Mouse (Mus musculus): Measurements from ENCODE around the gene Fyn. TPM values are rescaled to one million over a fixed set of nuclear protein-coding genes. Genes with fewer than 3 reads are reported as not detected.

Gene Fyn
- polyA plus RNA-seq, 1 experiment from 2014 or later, result 61.4 TPM

DNA sequence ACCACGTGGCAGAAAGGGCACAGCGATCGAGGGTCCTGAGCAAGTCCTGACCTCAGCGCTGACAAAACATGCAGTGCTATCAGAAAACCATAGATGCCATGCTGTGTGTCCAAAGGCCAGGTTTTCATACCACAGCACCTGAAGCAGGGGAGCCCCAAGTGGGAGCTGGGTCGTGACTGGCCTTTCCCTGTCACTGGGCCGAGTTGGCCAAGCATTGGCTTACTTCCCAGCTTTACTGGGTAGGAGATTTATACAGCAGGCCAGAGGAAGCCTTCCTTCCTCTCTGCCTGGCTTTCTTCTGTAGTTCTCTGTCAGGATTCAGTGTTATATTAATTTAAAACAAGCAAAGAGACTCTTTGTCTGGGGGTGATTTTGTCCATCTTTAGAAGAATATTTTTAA is 35.1 kb downstream of the Fyn start:
- no peak overlapping the region for H3K4me3 ChIP-seq
- 84% methylated on average over 6 of the region's 6 CpGs for WGBS
- no peaks in the 10 kb centered on the region for H3K27me3 ChIP-seq
- no peak for ATAC-seq
- H3K36me3 ChIP-seq (ENCODE audit: poor library complexity, severe bottlenecking), result peaks cover 30% of the 10 kb centered on the region; the same call in 1 of the 2 replicates
- 0 out of 2 replicates have a peak, but pooled peaks cover 4% of the 10 kb centered on the region for H3K9me3 ChIP-seq (replicated peaks)
- peaks cover 5% of the 10 kb centered on the region; the same call in 1 of the 2 replicates for H3K4me1 ChIP-seq
- no peak overlapping the region for H3K4me2 ChIP-seq
- H3K9ac ChIP-seq, result no peak overlapping the region
- H3K27ac ChIP-seq, result no peak overlapping the region

DNA sequence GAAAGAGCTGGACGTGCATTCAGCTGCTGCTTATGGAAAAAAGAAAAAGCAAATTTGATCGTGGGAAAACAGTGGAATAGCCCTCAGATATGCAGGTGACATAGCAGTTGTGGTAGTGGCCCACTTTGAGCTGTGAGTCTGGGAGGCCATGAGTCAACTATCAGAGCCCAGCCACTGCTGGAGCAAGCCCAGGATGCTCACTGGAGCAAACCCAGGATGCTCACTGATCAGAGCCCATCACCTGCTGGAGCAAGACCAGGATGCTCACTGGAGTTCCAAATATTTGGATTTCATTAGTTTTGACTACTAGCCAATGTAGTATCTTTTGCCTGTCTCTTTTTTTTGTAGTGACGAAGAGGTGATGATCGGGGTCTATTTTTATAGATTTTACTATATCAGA is 35.5 kb downstream of the Fyn start:
- WGBS, result 75% methylated on average over 4 of the region's 4 CpGs
- no peak for ATAC-seq

GRCm38 (mm10) chr10:39405982-39406797 is 37.5 kb downstream of the Fyn start:
- no peak for ATAC-seq
- H3K4me2 ChIP-seq, result no peak overlapping the region
- H3K9me3 ChIP-seq (replicated peaks), result 0 out of 2 replicates have a peak, but pooled peaks cover 4% of the 10 kb centered on the region
- H3K36me3 ChIP-seq (ENCODE audit: poor library complexity, severe bottlenecking), result peaks cover 11% of the 10 kb centered on the region; the same call in 1 of the 2 replicates
- peaks cover 15% of the 10 kb centered on the region; the same call in 1 of the 2 replicates for H3K4me1 ChIP-seq
- H3K27me3 ChIP-seq, result no peaks in the 10 kb centered on the region
- H3K27ac ChIP-seq, result no peak overlapping the region
- no peak overlapping the region for H3K9ac ChIP-seq
- 75% methylated on average over 10 of the region's 10 CpGs for WGBS
- no peak overlapping the region for H3K4me3 ChIP-seq

More for the DNA sequence above, 35.5 kb downstream of the Fyn start:
- Histone ChIP-seq H3K27me3 (no peaks in the 10 kb centered on the region), H3K4me1 (peaks cover 6% of the 10 kb centered on the region; the same call in 1 of the 2 replicates), H3K4me2 (no peak overlapping the region), H3K27ac (no peak overlapping the region), H3K9me3 (replicated peaks) (0 out of 2 replicates have a peak, but pooled peaks cover 4% of the 10 kb centered on the region), H3K9ac (no peak overlapping the region), H3K4me3 (no peak overlapping the region), H3K36me3 (ENCODE audit: poor library complexity, severe bottlenecking) (peaks cover 25% of the 10 kb centered on the region; the same call in 1 of the 2 replicates)

GRCm38 (mm10) chr10:39406798-39407189 is 38.1 kb downstream of the Fyn start:
- peaks cover 9% of the 10 kb centered on the region; the same call in 1 of the 2 replicates for H3K36me3 ChIP-seq (ENCODE audit: poor library complexity, severe bottlenecking)
- no peak overlapping the region for H3K9ac ChIP-seq
- no peak overlapping the region for H3K4me2 ChIP-seq
- no peak for ATAC-seq
- H3K9me3 ChIP-seq (replicated peaks), result 0 out of 2 replicates have a peak, but pooled peaks cover 4% of the 10 kb centered on the region
- H3K4me3 ChIP-seq, result no peak overlapping the region
- 78% methylated on average over 7 of the region's 7 CpGs for WGBS
- no peak overlapping the region for H3K27ac ChIP-seq
- H3K27me3 ChIP-seq, result no peaks in the 10 kb centered on the region
- peaks cover 17% of the 10 kb centered on the region for H3K4me1 ChIP-seq

- Histone ChIP-seq H3K9me3 (replicated peaks) (0 out of 2 replicates have a peak, but pooled peaks cover 4% of the 10 kb centered on the region), H3K27me3 (no peaks in the 10 kb centered on the region), H3K4me3 (no peak overlapping the region), H3K4me1 (peaks cover 24% of the 10 kb centered on the region), H3K27ac (no peak overlapping the region), H3K9ac (no peak overlapping the region), H3K36me3 (ENCODE audit: poor library complexity, severe bottlenecking) (peaks cover 6% of the 10 kb centered on the region; the same call in 1 of the 2 replicates), H3K4me2 (no peak overlapping the region)
- WGBS, result 96% methylated on average over 2 of the region's 2 CpGs
- no peak for ATAC-seq
Observed at GRCm38 (mm10) chr10:39407553-39407952, 38.9 kb downstream of the Fyn start.

- 80% methylated on average over 7 of the region's 7 CpGs for WGBS
- no peak for ATAC-seq
- no peak overlapping the region for H3K9ac ChIP-seq
- no peaks in the 10 kb centered on the region for H3K27me3 ChIP-seq
- H3K4me1 ChIP-seq, result peaks cover 27% of the 10 kb centered on the region
- H3K4me2 ChIP-seq, result no peak overlapping the region
- no peak overlapping the region for H3K4me3 ChIP-seq
- H3K27ac ChIP-seq, result no peak overlapping the region
- 0 out of 2 replicates have a peak, but pooled peaks cover 4% of the 10 kb centered on the region for H3K9me3 ChIP-seq (replicated peaks)
- peaks cover 3% of the 10 kb centered on the region; the same call in 1 of the 2 replicates for H3K36me3 ChIP-seq (ENCODE audit: poor library complexity, severe bottlenecking)
Observed at GRCm38 (mm10) chr10:39409602-39410001, 40.9 kb downstream of the Fyn start.

DNA sequence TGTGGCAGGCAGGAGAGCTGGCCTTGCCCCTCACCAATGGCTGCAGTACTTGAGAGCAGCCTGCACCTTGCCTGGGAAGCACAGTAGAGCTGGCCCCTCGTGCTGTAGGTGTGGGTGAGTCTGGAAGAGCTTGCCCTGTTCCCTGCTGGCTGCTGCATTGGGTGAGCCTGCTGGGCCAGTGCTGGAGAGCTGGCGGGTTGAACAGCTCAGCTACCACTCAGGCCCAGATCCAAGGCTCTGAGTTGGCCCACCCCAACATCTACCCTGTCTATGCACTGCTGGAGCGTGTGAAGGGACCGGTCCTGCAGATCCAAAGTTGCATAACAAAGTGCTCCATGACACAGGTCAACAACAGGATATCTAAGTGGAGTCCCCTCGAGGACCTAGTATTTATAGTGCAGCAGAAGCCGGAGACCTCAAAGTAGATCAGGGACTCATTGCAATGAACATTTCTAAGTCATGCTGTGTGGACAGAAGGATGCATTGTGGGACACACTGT is 41.5 kb downstream of the Fyn start:
- H3K9me3 ChIP-seq (replicated peaks), result 0 out of 2 replicates have a peak, but pooled peaks cover 4% of the 10 kb centered on the region
- WGBS, result 87% methylated on average over 6 of the region's 6 CpGs

GRCm38 (mm10) chr10:39411857-39412559 is 43.4 kb downstream of the Fyn start:
- no peak for ATAC-seq
- no peak overlapping the region for H3K9ac ChIP-seq
- H3K27ac ChIP-seq, result no peak overlapping the region
- 0 out of 2 replicates have a peak, but pooled peaks cover 4% of the 10 kb centered on the region for H3K9me3 ChIP-seq (replicated peaks)
- H3K36me3 ChIP-seq (ENCODE audit: poor library complexity, severe bottlenecking), result no peaks in the 10 kb centered on the region
- 84% methylated on average over 8 of the region's 8 CpGs for WGBS
- no peak overlapping the region for H3K4me2 ChIP-seq
- H3K27me3 ChIP-seq, result no peaks in the 10 kb centered on the region
- peaks cover 44% of the 10 kb centered on the region for H3K4me1 ChIP-seq
- no peak overlapping the region for H3K4me3 ChIP-seq

More for the DNA sequence above, 41.5 kb downstream of the Fyn start:
- Histone ChIP-seq H3K4me3 (no peak overlapping the region), H3K27ac (no peak overlapping the region), H3K4me2 (no peak overlapping the region), H3K27me3 (no peaks in the 10 kb centered on the region), H3K9ac (no peak overlapping the region), H3K36me3 (ENCODE audit: poor library complexity, severe bottlenecking) (peaks cover 3% of the 10 kb centered on the region; the same call in 1 of the 2 replicates), H3K4me1 (peaks cover 32% of the 10 kb centered on the region)
- peak; percentile 37; the same call in 1 of the 2 replicates for ATAC-seq

- no peak overlapping the region for H3K4me2 ChIP-seq
- H3K9ac ChIP-seq, result no peak overlapping the region
- no peak for ATAC-seq
- H3K36me3 ChIP-seq (ENCODE audit: poor library complexity, severe bottlenecking), result no peaks in the 10 kb centered on the region
- H3K27ac ChIP-seq, result no peak overlapping the region
- WGBS, result 88% methylated on average over 18 of the region's 18 CpGs
- H3K9me3 ChIP-seq (replicated peaks), result no peaks in the 10 kb centered on the region
- H3K27me3 ChIP-seq, result no peaks in the 10 kb centered on the region
- no peak overlapping the region for H3K4me3 ChIP-seq
- H3K4me1 ChIP-seq, result peaks cover 54% of the 10 kb centered on the region
Observed at GRCm38 (mm10) chr10:39412826-39413620, 44.4 kb downstream of the Fyn start.

GRCm38 (mm10) chr10:39414068-39414467 is 45.4 kb downstream of the Fyn start:
- no peak for ATAC-seq
- H3K9me3 ChIP-seq (replicated peaks), result no peaks in the 10 kb centered on the region
- no peaks in the 10 kb centered on the region for H3K27me3 ChIP-seq
- H3K9ac ChIP-seq, result no peak overlapping the region
- H3K4me2 ChIP-seq, result no peak overlapping the region
- H3K4me3 ChIP-seq, result no peak overlapping the region
- WGBS, result 95% methylated on average over 1 of the region's 1 CpGs
- H3K36me3 ChIP-seq (ENCODE audit: poor library complexity, severe bottlenecking), result no peaks in the 10 kb centered on the region
- H3K4me1 ChIP-seq, result peaks cover 56% of the 10 kb centered on the region
- H3K27ac ChIP-seq, result no peak overlapping the region

- Histone ChIP-seq H3K4me1 (peaks cover 47% of the 10 kb centered on the region), H3K27ac (no peak overlapping the region), H3K27me3 (no peaks in the 10 kb centered on the region), H3K9me3 (replicated peaks) (no peaks in the 10 kb centered on the region), H3K9ac (no peak overlapping the region), H3K36me3 (ENCODE audit: poor library complexity, severe bottlenecking) (no peaks in the 10 kb centered on the region), H3K4me2 (no peak overlapping the region), H3K4me3 (no peak overlapping the region)
- 61% methylated on average over 2 of the region's 2 CpGs for WGBS
- no peak for ATAC-seq
Observed at GRCm38 (mm10) chr10:39415586-39415985, 46.9 kb downstream of the Fyn start.

Data from forebrain, embryonic 13.5 days (tissue).